Mouse (Mus musculus): ENCODE measurements around the gene Atxn7l3.

DNA sequence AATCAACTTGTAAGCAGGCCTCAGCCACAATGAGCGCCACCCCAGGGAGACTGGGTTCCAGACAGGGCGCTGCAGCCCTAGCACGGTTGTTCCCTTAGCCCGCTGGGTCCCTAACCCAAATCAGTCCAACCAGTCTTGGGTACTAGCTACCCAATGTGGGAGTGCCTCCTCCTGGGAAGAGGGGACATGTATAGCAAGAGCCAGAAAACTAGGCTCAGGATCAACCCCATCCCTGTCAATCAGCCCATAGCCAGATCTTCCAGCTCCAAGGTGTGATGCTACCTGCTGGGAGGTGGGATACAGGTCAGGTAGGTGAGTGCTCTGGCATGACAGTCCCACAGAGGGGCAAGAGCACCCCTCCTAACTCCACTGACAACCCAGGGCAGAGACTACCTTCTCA, 6.3 kb downstream of the Atxn7l3 start:
- TF ChIP-seq CTCF (IDR thresholded peaks at IDR 0.05; ENCODE audit: extremely low read depth, insufficient read length, insufficient replicate concordance, low read depth, low read length) (no peak), POLR2A (IDR thresholded peaks at IDR 0.05; ENCODE audit: low read depth, low read length) (no peak)

Measured in small intestine, adult 2 months (tissue).